Mouse (Mus musculus) limb, embryonic 12.5 days (tissue): ENCODE measurements around the gene Anapc15-ps. TPM values are rescaled to one million over a fixed set of nuclear protein-coding genes. Genes with fewer than 3 reads are reported as not detected.

Source experiments
- ATAC-seq: fragments of 200-750 bp; cut with Nextera tagmentation; 2 replicates; pipeline ENCODE4 v1.8.0; 2017; ENCODE audit warnings: low read depth, moderate TSS enrichment; ENCODE audit not compliant: insufficient number of reproducible peaks, insufficient read depth, low FRiP score, low TSS enrichment
- H3K27ac ChIP-seq: fragments of 300-500 bp; sonication (generic); 2 replicates; pipeline ENCODE4 v1.5.1; 2016; ENCODE audit warnings: mild to moderate bottlenecking, moderate library complexity
- H3K27me3 ChIP-seq: fragments of 300-500 bp; sonication (generic); 2 replicates; pipeline ENCODE4 v1.6.1; 2016; ENCODE audit warnings: mild to moderate bottlenecking, moderate library complexity
- H3K36me3 ChIP-seq: fragments of 300-500 bp; sonication (generic); 2 replicates; pipeline ENCODE4 v1.6.1; 2016; ENCODE audit warnings: mild to moderate bottlenecking, moderate library complexity
- H3K4me1 ChIP-seq: fragments of 300-500 bp; sonication (generic); replicated peaks from 2 replicates; pipeline ENCODE4 v1.6.1; 2016
- H3K4me2 ChIP-seq: fragments of 300-500 bp; sonication (generic); 2 replicates; pipeline ENCODE4 v1.6.1; 2016; ENCODE audit warnings: mild to moderate bottlenecking, moderate library complexity
- H3K4me3 ChIP-seq: fragments of 300-500 bp; sonication (generic); replicated peaks from 2 replicates; pipeline ENCODE4 v1.5.1; 2016; ENCODE audit warnings: mild to moderate bottlenecking
- H3K9ac ChIP-seq: fragments of 300-500 bp; sonication (generic); replicated peaks from 2 replicates; pipeline ENCODE4 v1.6.1; 2016; ENCODE audit warnings: mild to moderate bottlenecking, moderate library complexity
- H3K9me3 ChIP-seq: fragments of 300-500 bp; sonication (generic); 2 replicates; pipeline ENCODE4 v1.6.1; 2016; ENCODE audit warnings: mild to moderate bottlenecking, moderate library complexity
- WGBS: fragments of 180-500 bp; shearing (Covaris S2); methylation state at CpG from one replicate; pipeline ENCODE4 v1.1.7; 2016; 5-methylcytosine and 5-hydroxymethylcytosine counted together
- polyA plus RNA-seq: library from polyadenylated mRNA; unstranded; fragments of >200 nt; fragmentation: Nextera tagmentation; extraction: Ambion mirVana; gene quantifications from 2 replicates; pipeline ENCODE4 v1.2.1, GENCODE M21; 2016

The Anapc15-ps gene
- polyA plus RNA-seq, 1 experiment from 2014 or later: not detected

DNA sequence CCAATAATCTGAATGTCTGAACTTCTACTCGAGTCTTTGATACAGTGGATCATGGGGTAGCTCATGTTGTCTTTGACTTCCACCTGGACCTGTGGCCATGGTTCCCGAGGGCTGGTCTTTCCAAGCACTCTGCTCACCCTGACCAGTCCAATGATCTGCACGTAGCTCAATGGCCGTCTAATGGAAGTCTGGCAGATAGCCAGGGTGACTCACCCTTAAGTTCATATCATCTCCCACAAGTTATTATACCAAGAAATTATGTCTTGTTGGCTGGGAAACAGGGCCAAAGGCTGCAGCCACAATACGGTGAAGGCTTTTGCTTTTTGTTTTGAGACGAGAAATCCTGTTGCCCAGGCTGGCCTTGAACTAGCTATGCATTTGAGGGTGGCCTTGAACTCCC lies 45.9 kb downstream of the Anapc15-ps start:
- Histone ChIP-seq H3K9ac (no peak overlapping the region), H3K27me3 (no peaks in the 10 kb centered on the region), H3K36me3 (no peaks in the 10 kb centered on the region), H3K9me3 (no peaks in the 10 kb centered on the region), H3K4me2 (no peak overlapping the region), H3K4me1 (peaks cover 9% of the 10 kb centered on the region; the same call in 1 of the 2 replicates), H3K27ac (no peak overlapping the region), H3K4me3 (no peak overlapping the region)
- ATAC-seq: no peak
- WGBS: 89% methylated on average over 6 of the region's 6 CpGs

DNA sequence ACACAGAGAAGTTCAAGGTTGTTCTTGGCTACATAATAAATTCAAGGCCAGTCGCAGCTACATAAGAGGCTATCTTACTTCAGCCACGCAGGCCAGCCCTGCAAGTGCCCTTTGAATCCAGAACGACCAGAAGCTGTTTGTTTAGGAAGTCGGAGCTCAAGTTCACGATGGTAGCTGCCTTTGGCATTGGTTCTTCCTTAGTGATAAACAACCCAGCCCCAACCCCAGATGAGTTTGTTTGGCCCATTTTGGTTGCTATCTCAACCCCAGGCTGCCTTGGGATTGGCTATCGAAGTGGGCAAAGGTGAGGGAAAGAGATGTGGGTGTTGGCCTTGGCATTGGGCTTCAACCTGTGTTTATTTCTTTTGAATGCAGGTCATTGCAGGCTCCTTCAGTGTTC lies 48.0 kb downstream of the Anapc15-ps start:
- Histone ChIP-seq H3K9me3 (no peaks in the 10 kb centered on the region), H3K27ac (no peak overlapping the region), H3K27me3 (no peaks in the 10 kb centered on the region), H3K4me3 (no peak overlapping the region), H3K4me1 (peaks cover 9% of the 10 kb centered on the region; the same call in 1 of the 2 replicates), H3K4me2 (no peak overlapping the region), H3K9ac (no peak overlapping the region), H3K36me3 (no peaks in the 10 kb centered on the region)
- WGBS: 78% methylated on average over 6 of the region's 6 CpGs
- ATAC-seq: no peak

DNA sequence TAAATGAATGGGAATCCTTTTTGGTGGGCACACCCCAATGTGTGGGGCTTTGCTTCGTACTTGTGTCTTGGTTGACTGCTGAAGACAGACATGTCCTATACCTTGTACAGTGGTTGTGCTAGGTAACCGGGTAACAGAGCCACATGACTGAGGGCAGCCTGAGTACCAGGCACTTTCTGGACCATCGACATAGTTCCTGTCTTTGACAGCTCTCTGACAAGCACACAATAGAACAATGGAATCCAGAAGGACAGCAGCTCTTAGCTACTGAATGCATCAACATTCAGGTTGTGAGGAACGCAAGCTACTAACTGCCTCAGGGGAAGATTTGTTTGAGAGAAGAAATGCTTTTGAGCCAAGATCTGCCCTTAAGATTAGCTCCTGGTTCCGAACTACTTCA lies 49.2 kb downstream of the Anapc15-ps start:
- H3K4me2 ChIP-seq: no peak overlapping the region
- H3K27ac ChIP-seq: no peak overlapping the region
- no peak overlapping the region for H3K4me3 ChIP-seq
- no peak overlapping the region for H3K9ac ChIP-seq
- H3K36me3 ChIP-seq: no peaks in the 10 kb centered on the region
- no peaks in the 10 kb centered on the region for H3K27me3 ChIP-seq
- H3K4me1 ChIP-seq: peaks cover 9% of the 10 kb centered on the region; the same call in 1 of the 2 replicates
- 77% methylated on average over 5 of the region's 5 CpGs for WGBS
- no peak for ATAC-seq
- no peaks in the 10 kb centered on the region for H3K9me3 ChIP-seq

DNA sequence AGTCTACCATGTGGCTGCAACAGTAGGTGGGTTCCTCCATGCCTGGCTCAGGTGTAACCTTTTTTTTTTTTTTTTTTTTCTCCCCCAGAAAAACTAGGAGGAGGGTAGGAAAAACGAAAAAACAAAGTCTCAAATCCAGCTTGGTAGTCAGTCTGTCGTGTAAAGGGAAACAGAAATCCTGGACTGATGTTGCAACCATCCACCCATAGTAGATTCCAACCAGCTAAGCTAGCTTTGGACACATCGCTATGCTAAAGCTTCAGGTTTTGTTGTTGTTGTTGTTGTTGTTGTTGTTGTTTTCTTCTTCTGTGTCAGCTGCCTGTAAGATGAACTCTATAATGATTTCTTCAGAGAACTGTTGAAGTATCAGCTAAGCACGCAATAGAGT lies 49.7 kb downstream of the Anapc15-ps start:
- Histone ChIP-seq H3K27me3 (no peaks in the 10 kb centered on the region), H3K9ac (no peak overlapping the region), H3K27ac (no peak overlapping the region), H3K9me3 (no peaks in the 10 kb centered on the region), H3K4me3 (no peak overlapping the region), H3K4me1 (peaks cover 9% of the 10 kb centered on the region; the same call in 1 of the 2 replicates), H3K36me3 (no peaks in the 10 kb centered on the region), H3K4me2 (no peak overlapping the region)
- WGBS: 64% methylated on average over 4 of the region's 4 CpGs
- no peak for ATAC-seq

Other genes starting within 250 kb of the Anapc15-ps start
- gene Mrpl42, start 171.5 kb downstream of the Anapc15-ps start, polyA plus RNA-seq: 324 and 333 TPM in 2 replicates
- gene Ube2n, start 158.3 kb downstream of the Anapc15-ps start, polyA plus RNA-seq: 326 and 351 TPM in 2 replicates
- 111 and 120 TPM in 2 replicates for gene Nudt4, start 109.3 kb downstream of the Anapc15-ps start, polyA plus RNA-seq
- not detected in 2 replicates for gene Gm33543, start 169.5 kb upstream of the Anapc15-ps start, polyA plus RNA-seq